Comparison of ENCODE assay signal across 8 mouse cellular contexts in the genomic region with DNA sequence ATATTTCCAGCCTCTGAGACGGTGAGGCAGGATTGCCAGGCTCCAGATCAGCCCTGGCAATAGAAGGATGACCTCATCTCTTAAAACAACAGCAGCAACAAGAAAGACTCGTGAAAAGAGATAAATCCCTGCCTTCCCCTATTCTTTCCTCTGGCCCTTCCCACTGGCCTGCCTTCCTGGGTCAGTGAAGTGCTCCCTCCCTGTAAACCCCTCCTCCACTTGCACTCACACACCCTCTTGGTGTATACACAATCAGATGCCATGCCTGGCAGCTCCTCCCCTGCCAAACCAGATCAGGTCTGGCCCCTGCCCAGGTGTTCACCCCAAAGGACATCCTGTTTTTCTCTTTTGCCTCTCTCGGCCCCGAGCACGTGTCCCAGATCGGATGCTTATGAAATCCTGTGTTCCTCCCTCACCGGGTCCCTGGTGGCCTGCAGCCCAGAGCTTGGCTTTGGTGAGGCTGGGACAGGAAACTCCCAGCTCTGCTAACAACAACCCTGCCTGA. TPM values are rescaled to one million over a fixed set of nuclear protein-coding genes. Genes with fewer than 3 reads are reported as not detected.
DNase-seq lines count a peak whose midpoint lies in the region; ATAC-seq and TF ChIP-seq lines count a peak whose summit lies in the region.

No protein-coding gene starts in this region.

- H3ac ChIP-seq in myocyte (ENCODE audit: control insufficient read depth, insufficient read length), result no peak overlapping the region

- H3K36me3 ChIP-seq in kidney, embryonic 14.5 days (ENCODE audit: control insufficient read depth, insufficient read depth, low read length), result no peaks in the 10 kb centered on the region
- H3K36me3 ChIP-seq in intestine, postnatal 0 days (ENCODE audit: control insufficient read depth, insufficient read depth), result no peaks in the 10 kb centered on the region
- H3K36me3 ChIP-seq in myocyte (ENCODE audit: control insufficient read depth, insufficient read depth), result no peaks in the 10 kb centered on the region
- H3K36me3 ChIP-seq in hindbrain, embryonic 12.5 days, result no peaks in the 10 kb centered on the region

- H3K4me3 ChIP-seq in kidney, embryonic 14.5 days (ENCODE audit: low read length), result no peak overlapping the region
- no peak overlapping the region for H3K4me3 ChIP-seq in intestine, postnatal 0 days (ENCODE audit: low read depth, low read length)
- H3K4me3 ChIP-seq in myocyte, result no peak overlapping the region
- H3K4me3 ChIP-seq in hindbrain, embryonic 12.5 days, result no peak overlapping the region

- DNase-seq in kidney, adult 11 months, result peak; percentile 85
- DNase-seq in gastrocnemius, postnatal 14 days, result peak; percentile 69
- no peak for DNase-seq in frontal cortex, adult 2 months (ENCODE audit: extremely low spot score in 1 of 2, low spot score in 1 of 2)
- DNase-seq in neural tube, embryonic 10.5 days (ENCODE audit: extremely low spot score, low spot score), result no peak

- no peaks in the 10 kb centered on the region for H3K79me2 ChIP-seq in myocyte (ENCODE audit: control insufficient read depth, insufficient read depth)

- intact Hi-C loops in gastrocnemius, postnatal 14 days (cut with DNase I; ENCODE audit: low total_unique reads), result no loop called here

- no peak for ATAC-seq in kidney, embryonic 14.5 days (ENCODE audit: low FRiP score, low TSS enrichment)
- ATAC-seq in intestine, postnatal 0 days, result peak; percentile 22
- ATAC-seq in hindbrain, embryonic 12.5 days (ENCODE audit: low FRiP score), result no peak

- H3K9me3 ChIP-seq in kidney, embryonic 14.5 days (ENCODE audit: control insufficient read depth, low read length), result no peaks in the 10 kb centered on the region
- H3K9me3 ChIP-seq in intestine, postnatal 0 days (ENCODE audit: control insufficient read depth), result no peaks in the 10 kb centered on the region
- no peaks in the 10 kb centered on the region for H3K9me3 ChIP-seq in hindbrain, embryonic 12.5 days (replicated peaks)

- H3K4me2 ChIP-seq in kidney, embryonic 14.5 days (replicated peaks; ENCODE audit: low read depth, low read length), result no peak overlapping the region
- no peak overlapping the region for H3K4me2 ChIP-seq in intestine, postnatal 0 days (replicated peaks; ENCODE audit: low read depth)
- peak overlapping the region; percentile 27 for H3K4me2 ChIP-seq in myocyte (ENCODE audit: low read depth)
- no peak overlapping the region for H3K4me2 ChIP-seq in hindbrain, embryonic 12.5 days (replicated peaks)

- H3K9ac ChIP-seq in kidney, embryonic 14.5 days (ENCODE audit: low read depth, low read length), result no peak overlapping the region
- no peak overlapping the region for H3K9ac ChIP-seq in intestine, postnatal 0 days (ENCODE audit: low read depth, low read length)
- H3K9ac ChIP-seq in hindbrain, embryonic 12.5 days, result no peak overlapping the region

- H3K4me1 ChIP-seq in kidney, embryonic 14.5 days (ENCODE audit: control insufficient read depth, insufficient read depth, low read length), result peaks cover 8% of the 10 kb centered on the region; the same call in 1 of the 2 replicates
- H3K4me1 ChIP-seq in intestine, postnatal 0 days (replicated peaks; ENCODE audit: control insufficient read depth, insufficient read depth, low read length), result no peaks in the 10 kb centered on the region
- H3K4me1 ChIP-seq in hindbrain, embryonic 12.5 days, result no peaks in the 10 kb centered on the region

- no peak for TF ChIP-seq CTCF in intestine, postnatal 0 days (IDR thresholded peaks at IDR 0.05; ENCODE audit: low read depth)

- no peak for TF ChIP-seq POLR2A in myocyte (IDR thresholded peaks at IDR 0.05; ENCODE audit: insufficient read length, low read depth)

- H3K27ac ChIP-seq in kidney, embryonic 14.5 days (ENCODE audit: low read depth, low read length), result no peak overlapping the region
- 0 out of 2 replicates have a peak overlapping the region, but pooled peaks have one; percentile 15 for H3K27ac ChIP-seq in intestine, postnatal 0 days (ENCODE audit: low read depth, low read length)
- H3K27ac ChIP-seq in hindbrain, embryonic 12.5 days, result no peak overlapping the region

- H3K27me3 ChIP-seq in kidney, embryonic 14.5 days (ENCODE audit: control insufficient read depth, insufficient read depth, low read length), result no peaks in the 10 kb centered on the region
- no peaks in the 10 kb centered on the region for H3K27me3 ChIP-seq in intestine, postnatal 0 days (replicated peaks; ENCODE audit: control insufficient read depth, insufficient read depth, low read length)
- H3K27me3 ChIP-seq in myocyte (ENCODE audit: control insufficient read depth, insufficient read depth, insufficient read length), result no peaks in the 10 kb centered on the region
- 0 out of 2 replicates have a peak, but pooled peaks cover 3% of the 10 kb centered on the region for H3K27me3 ChIP-seq in hindbrain, embryonic 12.5 days

- WGBS in kidney, embryonic 14.5 days, result 48% methylated on average over 7 of the region's 7 CpGs
- WGBS in intestine, postnatal 0 days, result 29% methylated on average over 7 of the region's 7 CpGs
- 65% methylated on average over 7 of the region's 7 CpGs for WGBS in hindbrain, embryonic 12.5 days

TF ChIP-seq in myocyte, 11 proteins besides CTCF, POLR2A, EP300 and RAD21:
- no peak for TF ChIP-seq MAX (IDR thresholded peaks at IDR 0.05; ENCODE audit: low read depth)
- no peak for TF ChIP-seq TCF12 (IDR thresholded peaks at IDR 0.05; ENCODE audit: insufficient read depth, poor library complexity, severe bottlenecking)
- TF ChIP-seq SRF (IDR thresholded peaks at IDR 0.05; ENCODE audit: control insufficient read depth, insufficient read length, low read depth), result no peak
- TF ChIP-seq MYOG (IDR thresholded peaks at IDR 0.05; ENCODE audit: control insufficient read depth in 1 of 3, insufficient read depth in 1 of 3, insufficient read length in 2 of 3, low read depth in 2 of 3), result no peak
- TF ChIP-seq E2F4 (IDR thresholded peaks at IDR 0.05; ENCODE audit: insufficient read depth), result no peak
- no peak for TF ChIP-seq REST (IDR thresholded peaks at IDR 0.05; ENCODE audit: insufficient read depth, insufficient read length)
- no peak for TF ChIP-seq CEBPB (IDR thresholded peaks at IDR 0.05; ENCODE audit: insufficient read depth, poor library complexity, severe bottlenecking)

RNA-seq across cellular contexts. Expression of gene Nrsn2, which starts 16.1 kb away (rescaled TPM):
- 1.7 and 2.4 TPM in 2 replicates for polyA plus RNA-seq in kidney, embryonic 14.5 days (2014; fragmentation: Nextera tagmentation; extraction: Ambion mirVana)
- total RNA-seq in gastrocnemius, postnatal 14 days (2021), result not detected
- 4.1 and 4.7 TPM in 2 replicates for polyA plus RNA-seq in intestine, postnatal 0 days (2015; fragmentation: Nextera tagmentation; extraction: Ambion mirVana)
- polyA plus RNA-seq in myocyte (2012; fragmentation: generic; extraction: Trizol), result not detected
- 14.4 and 15.0 TPM in 2 replicates for polyA plus RNA-seq in hindbrain, embryonic 12.5 days (2016; fragmentation: Nextera tagmentation; extraction: Ambion mirVana)
- 99.0 and 113 TPM in 2 replicates for polyA plus RNA-seq in frontal cortex, adult 2 months (2012; rRNA removed)

RNA-seq across cellular contexts. Expression of gene Trib3, which starts 16.5 kb away (rescaled TPM):
- polyA plus RNA-seq in kidney, embryonic 14.5 days (2014; fragmentation: Nextera tagmentation; extraction: Ambion mirVana), result 0.57 and 0.61 TPM in 2 replicates
- total RNA-seq in gastrocnemius, postnatal 14 days (2021), result 1 to 10 TPM; 1.0 to 1.6 TPM
- 2.5 and 2.9 TPM in 2 replicates for polyA plus RNA-seq in intestine, postnatal 0 days (2015; fragmentation: Nextera tagmentation; extraction: Ambion mirVana)
- polyA plus RNA-seq in myocyte (2012; fragmentation: generic; extraction: Trizol), result 410 TPM
- 3.0 and 3.5 TPM in 2 replicates for polyA plus RNA-seq in hindbrain, embryonic 12.5 days (2016; fragmentation: Nextera tagmentation; extraction: Ambion mirVana)
- 0.48 and 0.52 TPM in 2 replicates for polyA plus RNA-seq in frontal cortex, adult 2 months (2012; rRNA removed)

RNA-seq across cellular contexts. Expression of gene Rbck1, which starts 27.9 kb away (rescaled TPM):
- polyA plus RNA-seq in kidney, embryonic 14.5 days (2014; fragmentation: Nextera tagmentation; extraction: Ambion mirVana), result 59.1 and 87.1 TPM in 2 replicates
- 10 to 100 TPM; 31.1 to 34.8 TPM for total RNA-seq in gastrocnemius, postnatal 14 days (2021)
- polyA plus RNA-seq in intestine, postnatal 0 days (2015; fragmentation: Nextera tagmentation; extraction: Ambion mirVana), result 44.9 and 50.3 TPM in 2 replicates
- polyA plus RNA-seq in myocyte (2012; fragmentation: generic; extraction: Trizol), result 73.3 TPM
- 91.5 and 91.9 TPM in 2 replicates for polyA plus RNA-seq in hindbrain, embryonic 12.5 days (2016; fragmentation: Nextera tagmentation; extraction: Ambion mirVana)
- 209 and 246 TPM in 2 replicates for polyA plus RNA-seq in frontal cortex, adult 2 months (2012; rRNA removed)

RNA-seq across cellular contexts. Expression of gene Sox12, which starts 37.5 kb away (rescaled TPM):
- 22.3 and 25.3 TPM in 2 replicates for polyA plus RNA-seq in kidney, embryonic 14.5 days (2014; fragmentation: Nextera tagmentation; extraction: Ambion mirVana)
- total RNA-seq in gastrocnemius, postnatal 14 days (2021), result 1 to 10 TPM; 2.9 to 4.3 TPM
- 2.8 and 3.1 TPM in 2 replicates for polyA plus RNA-seq in intestine, postnatal 0 days (2015; fragmentation: Nextera tagmentation; extraction: Ambion mirVana)
- 7.8 TPM for polyA plus RNA-seq in myocyte (2012; fragmentation: generic; extraction: Trizol)
- polyA plus RNA-seq in hindbrain, embryonic 12.5 days (2016; fragmentation: Nextera tagmentation; extraction: Ambion mirVana), result 19.5 and 19.6 TPM in 2 replicates
- 22.7 and 23.4 TPM in 2 replicates for polyA plus RNA-seq in frontal cortex, adult 2 months (2012; rRNA removed)

RNA-seq across cellular contexts. Expression of gene Zcchc3, which starts 54.5 kb away (rescaled TPM):
- 51.1 and 62.2 TPM in 2 replicates for polyA plus RNA-seq in kidney, embryonic 14.5 days (2014; fragmentation: Nextera tagmentation; extraction: Ambion mirVana)
- 1 to 10 TPM; 2.7 to 3.2 TPM for total RNA-seq in gastrocnemius, postnatal 14 days (2021)
- polyA plus RNA-seq in intestine, postnatal 0 days (2015; fragmentation: Nextera tagmentation; extraction: Ambion mirVana), result 15.7 and 18.1 TPM in 2 replicates
- polyA plus RNA-seq in myocyte (2012; fragmentation: generic; extraction: Trizol), result not detected
- 50.7 and 54.5 TPM in 2 replicates for polyA plus RNA-seq in hindbrain, embryonic 12.5 days (2016; fragmentation: Nextera tagmentation; extraction: Ambion mirVana)
- 9.2 and 9.7 TPM in 2 replicates for polyA plus RNA-seq in frontal cortex, adult 2 months (2012; rRNA removed)

Comparison
In these comparisons a context has a peak if more than half of its experiments do, and no peak if none do; other contexts are left out.
1. DNase-seq: peak in kidney, adult 11 months (single experiment) and gastrocnemius, postnatal 14 days (single experiment); none in frontal cortex, adult 2 months (0 of 2) and neural tube, embryonic 10.5 days (single experiment).
2. RNA of gene Trib3, which starts 16.5 kb away (polyA plus RNA-seq): 410 TPM in myocyte (single experiment); 3.0 to 3.5 TPM in hindbrain, embryonic 12.5 days, 2.5 to 2.9 TPM in intestine, postnatal 0 days, 0.57 to 0.61 TPM in kidney, embryonic 14.5 days and 0.48 to 0.52 TPM in frontal cortex, adult 2 months; every median in the first group is over 10 times any median in the second.